29 mouse cellular contexts compared by ENCODE assay signal in genomic region chr1:60293921-60294320, GRCm38 (mm10).
"Had no signal": no experiment of that assay in that cellular context is flagged by ENCODE, and none has a peak within 500 bp of the region (broad histone marks: within the 10 kb centered on the region; RNA-seq: fewer than 3 reads in every experiment).

No protein-coding gene starts in this region.

- H3K9ac ChIP-seq: embryonic facial prominence, embryonic 12.5 days; embryonic facial prominence, embryonic 13.5 days; embryonic facial prominence, embryonic 15.5 days; forebrain, embryonic 12.5 days; forebrain, embryonic 13.5 days; forebrain, embryonic 15.5 days; forebrain, postnatal 0 days had no signal

- H3K4me3 ChIP-seq: embryonic facial prominence, embryonic 10.5 days; embryonic facial prominence, embryonic 12.5 days; embryonic facial prominence, embryonic 13.5 days; embryonic facial prominence, embryonic 15.5 days; erythroblast, embryonic 14.5 days; forebrain, embryonic 10.5 days; forebrain, embryonic 12.5 days; forebrain, embryonic 13.5 days; forebrain, embryonic 15.5 days; gastrocnemius, adult 2 months; heart, adult 2 months had no signal

- DNase-seq: cerebellum, adult 2 months; cerebellum, adult 8-10 months; cerebellum, adult 9-10 months; cerebellum, adult 9-11 months; cerebellum, postnatal 10 days; cerebellum, postnatal 14 days; cerebellum, postnatal 25 days; cerebellum, postnatal 36 days; embryo, embryonic 11 days; forebrain, postnatal 0 days; gastrocnemius, adult 2 months; gastrocnemius, postnatal 10 days; gastrocnemius, postnatal 14 days; gastrocnemius, postnatal 25 days; gastrocnemius, postnatal 36 days; heart, adult 11 months; heart, adult 18-20 months; heart, adult 2 months had no signal

- H3K27me3 ChIP-seq: embryonic facial prominence, embryonic 12.5 days; embryonic facial prominence, embryonic 13.5 days; embryonic facial prominence, embryonic 15.5 days; forebrain, embryonic 12.5 days; forebrain, embryonic 13.5 days; forebrain, embryonic 15.5 days had no signal

- H3K4me1 ChIP-seq: embryonic facial prominence, embryonic 10.5 days; embryonic facial prominence, embryonic 12.5 days; embryonic facial prominence, embryonic 13.5 days; embryonic facial prominence, embryonic 15.5 days; forebrain, embryonic 10.5 days; forebrain, embryonic 12.5 days; forebrain, embryonic 13.5 days; forebrain, embryonic 15.5 days had no signal

- ATAC-seq: forebrain, embryonic 13.5 days; forebrain, embryonic 14.5 days; forebrain, embryonic 15.5 days; forebrain, embryonic 16.5 days; forebrain, postnatal 0 days had no signal

- H3K4me2 ChIP-seq: embryonic facial prominence, embryonic 12.5 days; embryonic facial prominence, embryonic 13.5 days; embryonic facial prominence, embryonic 15.5 days; forebrain, embryonic 12.5 days; forebrain, embryonic 13.5 days; forebrain, embryonic 15.5 days had no signal

- H3K9me3 ChIP-seq: embryonic facial prominence, embryonic 10.5 days; embryonic facial prominence, embryonic 12.5 days; embryonic facial prominence, embryonic 13.5 days; embryonic facial prominence, embryonic 15.5 days; forebrain, embryonic 10.5 days; forebrain, embryonic 12.5 days; forebrain, embryonic 13.5 days; forebrain, embryonic 15.5 days had no signal

- H3K27ac ChIP-seq: embryonic facial prominence, embryonic 10.5 days; embryonic facial prominence, embryonic 12.5 days; embryonic facial prominence, embryonic 13.5 days; embryonic facial prominence, embryonic 15.5 days; forebrain, embryonic 10.5 days; forebrain, embryonic 12.5 days; forebrain, embryonic 13.5 days; forebrain, embryonic 15.5 days; gastrocnemius, adult 2 months; heart, adult 2 months had no signal
